Mouse (Mus musculus): ENCODE data around the gene Cldn13.

DNA sequence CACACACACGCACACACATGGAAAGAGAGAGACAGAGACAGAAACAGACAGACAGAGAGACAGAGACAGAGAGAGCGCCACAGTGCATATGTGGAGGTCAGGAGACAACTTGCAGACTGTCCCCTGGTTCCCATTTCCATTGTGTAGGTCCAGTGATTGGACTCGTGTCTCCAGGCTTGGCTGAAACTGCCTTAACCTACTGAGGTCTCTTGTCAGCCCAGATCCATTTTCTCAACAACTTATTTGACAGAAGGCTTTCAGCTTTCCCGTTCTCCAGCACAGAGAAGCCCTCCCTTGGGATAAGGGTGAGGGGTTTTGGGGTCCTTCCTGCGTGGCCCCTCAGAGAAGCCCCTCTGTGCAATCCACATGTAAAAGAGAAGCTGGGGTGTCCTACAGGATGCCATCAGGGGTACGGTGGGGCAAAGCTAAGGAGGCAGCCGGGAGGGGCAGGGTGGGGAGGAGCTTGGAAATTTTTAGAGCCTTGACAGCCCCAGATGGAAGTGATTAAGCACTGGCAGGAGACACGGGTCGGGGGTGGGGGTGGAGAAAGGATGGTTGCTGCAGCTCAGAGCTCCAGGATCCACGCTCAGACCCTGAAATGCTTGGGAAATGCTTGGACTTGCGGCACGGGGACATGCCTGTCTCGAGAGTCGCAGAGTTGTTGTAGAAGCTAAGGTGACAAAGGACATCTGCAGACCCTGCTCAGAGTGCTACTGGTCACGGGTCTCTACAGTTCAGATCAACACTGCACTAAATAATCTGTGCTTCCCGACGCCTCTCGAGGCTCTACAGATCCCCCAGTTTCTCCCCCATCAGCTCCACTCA is 47.8 kb downstream of the Cldn13 start:
- no peak for TF ChIP-seq GATA1 (IDR thresholded peaks at IDR 0.05; ENCODE audit: low read length)
- no peak for TF ChIP-seq TAL1 (IDR thresholded peaks at IDR 0.05; ENCODE audit: low read length)

All from erythroblast, embryonic 14.5 days (primary cell).